Comparison of ENCODE assay signal across 10 mouse cellular contexts in the genomic region with DNA sequence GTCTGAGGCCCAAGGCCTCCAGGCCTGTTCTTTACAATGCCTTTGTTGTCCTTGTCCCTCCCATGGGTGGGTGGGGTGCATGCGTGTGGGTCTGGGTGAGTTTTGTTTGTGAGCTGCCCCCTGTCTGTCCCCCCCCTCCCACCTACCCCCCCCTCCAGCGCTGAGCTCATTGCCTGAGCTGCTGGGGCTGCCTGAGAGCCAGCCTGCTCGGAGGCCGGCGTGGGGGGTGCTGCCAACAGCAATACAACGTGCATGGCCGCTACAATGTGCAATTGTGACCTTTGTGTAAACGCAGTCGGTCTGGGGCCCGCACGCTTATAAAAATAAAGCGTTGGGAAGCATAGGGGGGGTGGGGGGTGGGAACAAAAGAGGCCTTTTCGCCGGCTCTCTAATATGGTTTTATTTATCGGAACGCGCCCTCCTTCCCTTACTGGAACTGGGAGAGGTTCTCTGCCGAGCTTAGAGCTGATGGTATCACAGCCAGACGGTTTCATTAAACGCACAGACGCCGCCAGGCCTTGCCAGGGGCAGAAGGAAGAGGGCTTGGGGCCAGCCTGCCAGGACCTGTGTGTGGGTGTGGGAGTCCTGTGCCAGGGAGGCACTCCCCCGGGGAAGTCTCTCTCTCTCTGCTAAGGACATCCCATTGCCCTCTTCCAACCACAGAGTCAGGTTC.
DNase-seq lines count a peak whose midpoint lies in the region; ATAC-seq and TF ChIP-seq lines count a peak whose summit lies in the region.
"Had no signal": no experiment of that assay in that cellular context is flagged by ENCODE, and none has a peak within 500 bp of the region (broad histone marks: within the 10 kb centered on the region; RNA-seq: fewer than 3 reads in every experiment).

No protein-coding gene starts in this region.

- H3K4me1 ChIP-seq in hindbrain, embryonic 15.5 days (replicated peaks), result peaks cover 7% of the 10 kb centered on the region
- no peaks in the 10 kb centered on the region for H3K4me1 ChIP-seq in lung, embryonic 14.5 days (ENCODE audit: insufficient read depth)

- no peaks in the 10 kb centered on the region for H3K36me3 ChIP-seq in hindbrain, embryonic 15.5 days
- no peaks in the 10 kb centered on the region for H3K36me3 ChIP-seq in lung, embryonic 14.5 days (ENCODE audit: insufficient read depth)
- H3K36me3 ChIP-seq: G1E had no signal

- ATAC-seq in hindbrain, embryonic 15.5 days (ENCODE audit: low FRiP score, low read depth), result peak; percentile 77
- ATAC-seq in lung, embryonic 14.5 days (ENCODE audit: insufficient read depth), result peak; percentile 64; the same call in 1 of the 2 replicates

- peak overlapping the region; percentile 21 for H3K4me2 ChIP-seq in hindbrain, embryonic 15.5 days
- peak overlapping the region; percentile 31; the same call in 1 of the 2 replicates for H3K4me2 ChIP-seq in lung, embryonic 14.5 days

- H3K9me3 ChIP-seq in hindbrain, embryonic 15.5 days, result no peaks in the 10 kb centered on the region
- no peaks in the 10 kb centered on the region for H3K9me3 ChIP-seq in lung, embryonic 14.5 days (ENCODE audit: low read depth, low read length)
- H3K9me3 ChIP-seq: G1E had no signal

- no peaks in the 10 kb centered on the region for H3K27me3 ChIP-seq in hindbrain, embryonic 15.5 days
- no peaks in the 10 kb centered on the region for H3K27me3 ChIP-seq in lung, embryonic 14.5 days (ENCODE audit: insufficient read depth, low read length)

- no peak overlapping the region for H3K27ac ChIP-seq in left cerebral cortex, adult 2 months
- H3K27ac ChIP-seq in hindbrain, embryonic 15.5 days (replicated peaks), result no peak overlapping the region; the same call in 1 of the 2 replicates
- no peak overlapping the region for H3K27ac ChIP-seq in lung, embryonic 14.5 days (ENCODE audit: low read depth)

- H3K4me3 ChIP-seq in left cerebral cortex, adult 2 months, result no peak overlapping the region
- no peak overlapping the region for H3K4me3 ChIP-seq in hindbrain, embryonic 15.5 days
- H3K4me3 ChIP-seq in lung, embryonic 14.5 days (ENCODE audit: low read depth, low read length), result no peak overlapping the region
- H3K4me3 ChIP-seq: myocyte had no signal

- intact Hi-C loops in left cerebral cortex, adult 2 months (cut with DNase I), result no loop called here

- no peak overlapping the region for H3K9ac ChIP-seq in hindbrain, embryonic 15.5 days
- H3K9ac ChIP-seq in lung, embryonic 14.5 days, result no peak overlapping the region

- 19% methylated on average over 23 of the region's 23 CpGs for WGBS in hindbrain, embryonic 15.5 days
- WGBS in lung, embryonic 14.5 days, result 28% methylated on average over 23 of the region's 23 CpGs

- no peak for TF ChIP-seq CTCF in left cerebral cortex, adult 2 months (IDR thresholded peaks at IDR 0.05)
- TF ChIP-seq CTCF in lung, embryonic 14.5 days (IDR thresholded peaks at IDR 0.05; ENCODE audit: low read depth), result no peak

- DNase-seq in left cerebral cortex, adult 11 months (ENCODE audit: low spot score), result peak; percentile 38
- no peak for DNase-seq in left cerebral cortex, adult 2 months (ENCODE audit: extremely low spot score in 1 of 2, low spot score in 2 of 2)
- DNase-seq in embryo, embryonic 11.5 days (ENCODE audit: low read depth, low spot score), result peak; percentile 22
- peak; percentile 28 for DNase-seq in lung, embryonic 14.5 days
- peak; percentile 9 for DNase-seq in retina, postnatal 7 days (ENCODE audit: low read depth, low spot score)
- no peak for DNase-seq in gastrocnemius, postnatal 10 days
- no peak for DNase-seq in thymus, postnatal 10 days (ENCODE audit: low spot score in 2 of 2)

Comparison
In these comparisons a context has a peak if more than half of its experiments do, and no peak if none do; other contexts are left out.
1. DNase-seq: peak in left cerebral cortex, adult 11 months (single experiment), embryo, embryonic 11.5 days (single experiment), lung, embryonic 14.5 days (single experiment) and retina, postnatal 7 days (single experiment); none in left cerebral cortex, adult 2 months (0 of 2), gastrocnemius, postnatal 10 days (single experiment) and thymus, postnatal 10 days (0 of 2).